Mouse (Mus musculus) lung, embryonic 14.5 days (tissue): ENCODE results near the gene Rsc1a1. TPM values are rescaled to one million over a fixed set of nuclear protein-coding genes. Genes with fewer than 3 reads are reported as not detected.
A peak's percentile ranks its signal among the peaks of the same experiment; 100 is the strongest.

Experiments
- ATAC-seq: fragments of 200-750 bp; cut with Nextera tagmentation; 2 replicates; pipeline ENCODE4 v1.8.0; 2017; ENCODE audit warnings: mild to moderate bottlenecking, moderate TSS enrichment, moderate library complexity; ENCODE audit not compliant: insufficient read depth
- DNase-seq: peaks from one replicate; pipeline ENCODE4 v3.0.0-alpha.2; 2015
- H3K27ac ChIP-seq: fragments of 300-500 bp; sonication (generic); 2 replicates; pipeline ENCODE4 v1.5.1; 2014; ENCODE audit warnings: low read depth, mild to moderate bottlenecking, moderate library complexity
- H3K27me3 ChIP-seq: fragments of 300-500 bp; sonication (generic); 2 replicates; pipeline ENCODE4 v1.6.1; 2014; ENCODE audit warnings: low read length, control low read depth; ENCODE audit not compliant: insufficient read depth
- H3K36me3 ChIP-seq: fragments of 300-500 bp; sonication (generic); 2 replicates; pipeline ENCODE4 v1.6.1; 2014; ENCODE audit warnings: control low read depth; ENCODE audit not compliant: insufficient read depth
- H3K4me1 ChIP-seq: fragments of 300-500 bp; sonication (generic); 2 replicates; pipeline ENCODE4 v1.6.1; 2014; ENCODE audit warnings: antibody characterized with exemption, control low read depth; ENCODE audit not compliant: insufficient read depth
- H3K4me2 ChIP-seq: fragments of 300-500 bp; sonication (generic); 2 replicates; pipeline ENCODE4 v1.6.1; 2014; ENCODE audit warnings: mild to moderate bottlenecking
- H3K4me3 ChIP-seq: fragments of 300-500 bp; sonication (generic); 2 replicates; pipeline ENCODE4 v1.5.1; 2014; ENCODE audit warnings: low read depth, low read length
- H3K9ac ChIP-seq: fragments of 300-500 bp; sonication (generic); 2 replicates; pipeline ENCODE4 v1.6.1; 2014
- H3K9me3 ChIP-seq: fragments of 300-500 bp; sonication (generic); 2 replicates; pipeline ENCODE4 v1.6.1; 2016; ENCODE audit warnings: low read depth, low read length, control low read depth
- CTCF ChIP-seq: IDR thresholded peaks from 2 replicates; pipeline ENCODE4 v1.5.1; 2016; ENCODE audit warnings: antibody characterized with exemption, low read depth
- WGBS: fragments of 180-500 bp; shearing (Covaris S2); extraction: QIAGEN DNeasy Blood & Tissue Kit; methylation state at CpG from one replicate; pipeline ENCODE4 v1.1.7; 2014; 5-methylcytosine and 5-hydroxymethylcytosine counted together
- polyA plus RNA-seq: library from polyadenylated mRNA; unstranded; fragments of >200 nt; fragmentation: Nextera tagmentation; extraction: Ambion mirVana; gene quantifications from 2 replicates; pipeline ENCODE4 v1.2.1, GENCODE M21; 2014

The Rsc1a1 gene
- polyA plus RNA-seq, 1 experiment from 2014 or later: 3.2 TPM

DNA sequence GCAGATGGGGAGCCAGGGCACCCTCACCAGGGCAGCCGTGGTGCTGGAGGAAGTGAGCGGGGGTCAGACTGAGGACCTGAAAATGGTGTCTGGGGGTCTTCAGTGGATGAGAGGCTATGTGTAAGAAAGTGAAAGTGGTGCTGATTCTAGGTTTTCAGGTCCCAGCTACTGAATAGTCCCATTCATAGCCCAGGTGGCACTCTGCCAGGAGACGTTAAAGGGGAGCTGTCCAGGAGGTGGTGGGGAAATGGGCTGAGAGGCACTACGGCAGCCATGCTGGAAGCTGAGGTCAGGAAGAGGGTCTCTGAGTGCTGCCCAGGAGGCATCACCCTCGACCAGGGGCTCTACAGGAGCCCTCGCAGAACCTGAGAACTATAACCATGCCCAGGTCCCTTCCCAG, 36.2 kb downstream of the Rsc1a1 start:
- Histone ChIP-seq H3K4me3 (no peak overlapping the region), H3K27ac (peak overlapping the region; percentile 50), H3K4me1 (peaks cover under 1% of the 10 kb centered on the region; the same call in 1 of the 2 replicates), H3K9me3 (no peaks in the 10 kb centered on the region), H3K9ac (no peak overlapping the region), H3K27me3 (no peaks in the 10 kb centered on the region), H3K36me3 (peaks cover 19% of the 10 kb centered on the region; the same call in 1 of the 2 replicates), H3K4me2 (no peak overlapping the region)
- DNase-seq: peak; percentile 79
- WGBS: 54% methylated on average over 6 of the region's 6 CpGs
- ATAC-seq: 0 out of 2 replicates have a peak, but pooled peaks have one; percentile 16
- TF ChIP-seq CTCF: no peak

GRCm38 (mm10) chr4:141648262-141648661, 37.1 kb downstream of the Rsc1a1 start:
- DNase-seq: no peak
- no peak for TF ChIP-seq CTCF
- Histone ChIP-seq H3K4me2 (no peak overlapping the region), H3K27ac (no peak overlapping the region), H3K9ac (no peak overlapping the region), H3K36me3 (peaks cover 14% of the 10 kb centered on the region; the same call in 1 of the 2 replicates), H3K9me3 (no peaks in the 10 kb centered on the region), H3K27me3 (no peaks in the 10 kb centered on the region), H3K4me3 (no peak overlapping the region), H3K4me1 (peaks cover 9% of the 10 kb centered on the region)
- 91% methylated on average over 5 of the region's 5 CpGs for WGBS
- no peak for ATAC-seq

DNA sequence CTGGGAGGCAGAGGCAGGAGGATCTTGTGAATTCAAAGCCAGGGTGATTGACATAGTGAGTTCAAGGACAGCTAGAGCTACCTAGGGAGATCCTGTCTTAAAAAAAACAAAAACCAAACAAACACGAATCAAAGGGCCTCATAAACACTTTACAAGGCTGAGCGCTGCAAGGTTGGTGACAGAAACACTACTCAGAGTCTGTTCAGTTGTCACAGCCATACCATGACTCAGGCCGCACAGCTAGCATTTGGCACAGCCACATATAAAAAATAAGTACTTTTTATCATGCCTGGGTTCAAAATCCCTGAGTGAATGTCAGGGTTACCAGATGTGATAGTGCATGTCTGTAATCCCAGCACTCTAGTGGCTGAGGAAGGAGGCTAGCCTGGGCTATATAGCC, 38.2 kb downstream of the Rsc1a1 start:
- ATAC-seq: no peak
- no peak overlapping the region for H3K9ac ChIP-seq
- H3K36me3 ChIP-seq: peaks cover 13% of the 10 kb centered on the region; the same call in 1 of the 2 replicates
- no peak for DNase-seq
- no peak for TF ChIP-seq CTCF
- H3K27ac ChIP-seq: no peak overlapping the region
- no peaks in the 10 kb centered on the region for H3K9me3 ChIP-seq
- H3K4me3 ChIP-seq: no peak overlapping the region
- H3K4me2 ChIP-seq: no peak overlapping the region
- H3K4me1 ChIP-seq: peaks cover 11% of the 10 kb centered on the region
- H3K27me3 ChIP-seq: no peaks in the 10 kb centered on the region
- WGBS: 91% methylated on average over 3 of the region's 3 CpGs

GRCm38 (mm10) chr4:141645988-141646387, 39.4 kb downstream of the Rsc1a1 start:
- Histone ChIP-seq H3K27ac (no peak overlapping the region), H3K36me3 (peaks cover 17% of the 10 kb centered on the region), H3K4me2 (no peak overlapping the region), H3K9me3 (no peaks in the 10 kb centered on the region), H3K4me3 (no peak overlapping the region), H3K27me3 (no peaks in the 10 kb centered on the region), H3K9ac (no peak overlapping the region), H3K4me1 (peaks cover 11% of the 10 kb centered on the region)
- 91% methylated on average over 8 of the region's 8 CpGs for WGBS
- DNase-seq: no peak
- ATAC-seq: no peak
- TF ChIP-seq CTCF: no peak

- Histone ChIP-seq H3K9ac (no peak overlapping the region), H3K9me3 (no peaks in the 10 kb centered on the region), H3K36me3 (peaks cover 42% of the 10 kb centered on the region), H3K27me3 (no peaks in the 10 kb centered on the region), H3K4me1 (peaks cover 11% of the 10 kb centered on the region), H3K4me2 (peak overlapping the region; percentile 44), H3K4me3 (no peak overlapping the region), H3K27ac (peak overlapping the region; percentile 87)
- 23% methylated on average over 7 of the region's 7 CpGs for WGBS
- no peak for TF ChIP-seq CTCF
- ATAC-seq (peak; percentile 90), DNase-seq (peak; percentile 94)
Observed at GRCm38 (mm10) chr4:141643118-141643855, 42.1 kb downstream of the Rsc1a1 start.

GRCm38 (mm10) chr4:141641961-141642811, 43.2 kb downstream of the Rsc1a1 start:
- Histone ChIP-seq H3K4me1 (peaks cover 11% of the 10 kb centered on the region), H3K4me2 (no peak overlapping the region), H3K36me3 (peaks cover 52% of the 10 kb centered on the region), H3K9me3 (no peaks in the 10 kb centered on the region), H3K27me3 (no peaks in the 10 kb centered on the region), H3K4me3 (no peak overlapping the region), H3K9ac (no peak overlapping the region), H3K27ac (peak overlapping the region; percentile 79; the same call in 1 of the 2 replicates)
- no peak for ATAC-seq
- no peak for DNase-seq
- TF ChIP-seq CTCF: no peak
- 81% methylated on average over 25 of the region's 25 CpGs for WGBS

DNA sequence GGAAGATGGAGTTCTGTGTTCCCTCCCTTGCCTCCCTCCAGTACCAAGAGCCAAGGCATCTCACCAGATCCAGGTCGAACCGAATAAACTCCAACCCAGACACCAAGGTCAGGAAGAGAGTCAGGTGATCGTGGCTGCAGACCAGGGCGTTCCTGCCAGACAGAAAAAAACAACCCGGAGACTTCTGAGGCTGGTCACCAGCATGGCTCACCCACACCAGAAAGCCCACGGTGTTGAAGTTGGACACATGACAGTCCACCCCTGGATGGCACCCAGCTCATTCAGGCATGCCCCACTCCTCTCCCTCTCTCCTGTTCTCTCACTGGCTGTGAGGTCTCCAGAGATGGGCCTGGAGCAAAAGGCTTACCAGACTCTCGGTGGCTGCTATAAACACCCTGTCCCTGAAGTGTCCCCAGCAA, 44.0 kb downstream of the Rsc1a1 start:
- Histone ChIP-seq H3K4me1 (peaks cover 11% of the 10 kb centered on the region), H3K36me3 (peaks cover 61% of the 10 kb centered on the region), H3K9ac (no peak overlapping the region), H3K27ac (no peak overlapping the region), H3K9me3 (no peaks in the 10 kb centered on the region), H3K4me3 (no peak overlapping the region), H3K4me2 (no peak overlapping the region), H3K27me3 (no peaks in the 10 kb centered on the region)
- WGBS: 79% methylated on average over 7 of the region's 7 CpGs
- DNase-seq (no peak), ATAC-seq (no peak)
- no peak for TF ChIP-seq CTCF
